Mouse (Mus musculus) myocyte (in vitro differentiated cells): ENCODE measurements around the gene Timm8a1.

Experiments used
- CEBPB ChIP-seq: IDR thresholded peaks from 2 replicates; pipeline ENCODE4 v1.6.1; 2011; ENCODE audit warnings: mild to moderate bottlenecking, moderate library complexity; ENCODE audit not compliant: poor library complexity, insufficient read depth, severe bottlenecking
- E2F4 ChIP-seq: IDR thresholded peaks from one replicate; pipeline ENCODE4 v1.6.1; 2011; ENCODE audit warnings: mild to moderate bottlenecking, control low read depth, moderate library complexity; ENCODE audit not compliant: insufficient read depth
- MAX ChIP-seq: IDR thresholded peaks from one replicate; pipeline ENCODE4 v1.6.1; 2011; ENCODE audit warnings: low read depth, mild to moderate bottlenecking, control low read depth
- MYOG ChIP-seq, 3 experiments: IDR thresholded peaks; one replicate each; pipeline ENCODE4 v1.6.1; 2011; ENCODE audit warnings: control low read depth in 2 of 3, low read depth in 2 of 3, mild to moderate bottlenecking in 2 of 3; ENCODE audit not compliant: insufficient read length in 2 of 3, control insufficient read depth in 1 of 3, insufficient read depth in 1 of 3
- POLR2A ChIP-seq: IDR thresholded peaks from one replicate; pipeline ENCODE4 v1.6.1; 2011; ENCODE audit warnings: low read depth, mild to moderate bottlenecking, control low read depth, moderate library complexity; ENCODE audit not compliant: insufficient read length
- POLR2AphosphoS2 ChIP-seq: IDR thresholded peaks from one replicate; pipeline ENCODE4 v1.6.1; 2011; ENCODE audit warnings: low read depth, control low read depth; ENCODE audit not compliant: insufficient read length
- REST ChIP-seq: IDR thresholded peaks from one replicate; pipeline ENCODE4 v1.6.1; 2011; ENCODE audit warnings: mild to moderate bottlenecking, control low read depth, moderate library complexity; ENCODE audit not compliant: insufficient read depth, insufficient read length
- SRF ChIP-seq: IDR thresholded peaks from one replicate; pipeline ENCODE4 v1.6.1; 2011; ENCODE audit warnings: low read depth; ENCODE audit not compliant: control insufficient read depth, insufficient read length
- TCF12 ChIP-seq: IDR thresholded peaks from one replicate; pipeline ENCODE4 v1.6.1; 2011; ENCODE audit warnings: mild to moderate bottlenecking, control low read depth; ENCODE audit not compliant: poor library complexity, insufficient read depth, severe bottlenecking
- TCF3 ChIP-seq: IDR thresholded peaks from one replicate; pipeline ENCODE4 v1.6.1; 2011; ENCODE audit warnings: low read depth, control low read depth; ENCODE audit not compliant: insufficient read length
- USF1 ChIP-seq: IDR thresholded peaks from one replicate; pipeline ENCODE4 v1.6.1; 2011; ENCODE audit warnings: low read depth, mild to moderate bottlenecking, control low read depth, moderate library complexity

- TF ChIP-seq TCF12 (no peak), USF1 (no peak), POLR2A (no peak), TCF3 (no peak), POLR2AphosphoS2 (no peak), E2F4 (no peak), CEBPB (no peak), MAX (no peak), REST (no peak), MYOG (IDR thresholded peaks at IDR 0.05; ENCODE audit: control insufficient read depth in 1 of 3, insufficient read depth in 1 of 3, insufficient read length in 2 of 3, low read depth in 2 of 3) (no peak), SRF (no peak)
These were observed 5.7 kb upstream of the Timm8a1 start for GRCm38 (mm10) chrX:134547330-134547729.
